In genomic region chr1:131181642-131182527, GRCm38 (mm10) we compare ENCODE assay signal across 9 mouse cellular contexts. TPM values are rescaled to one million over a fixed set of nuclear protein-coding genes. Genes with fewer than 3 reads are reported as not detected.
DNase-seq lines count a peak whose midpoint lies in the region; ATAC-seq and TF ChIP-seq lines count a peak whose summit lies in the region.
"Had no signal": no experiment of that assay in that cellular context is flagged by ENCODE, and none has a peak within 500 bp of the region (broad histone marks: within the 10 kb centered on the region; RNA-seq: fewer than 3 reads in every experiment).

No protein-coding gene starts in this region.

- TF ChIP-seq EP300 in MEL (IDR thresholded peaks at IDR 0.05; ENCODE audit: low read depth in 1 of 2, low read length in 2 of 2): no peak

- peaks cover 2% of the 10 kb centered on the region; the same call in 1 of the 2 replicates for H3K79me2 ChIP-seq in MEL (ENCODE audit: control insufficient read depth, insufficient read depth, low read length, poor library complexity)

- H3K27ac ChIP-seq in MEL (ENCODE audit: control insufficient read depth, low read depth, low read length): no peak overlapping the region
- H3K27ac ChIP-seq in forebrain, embryonic 13.5 days: no peak overlapping the region
- no peak overlapping the region for H3K27ac ChIP-seq in hindbrain, embryonic 10.5 days

- no peak overlapping the region for H3K9ac ChIP-seq in MEL (ENCODE audit: control insufficient read depth, low read depth, low read length, poor library complexity, severe bottlenecking)
- H3K9ac ChIP-seq in forebrain, embryonic 13.5 days: no peak overlapping the region
- H3K9ac ChIP-seq: limb, embryonic 15.5 days had no signal

- TF ChIP-seq CTCF in MEL (IDR thresholded peaks at IDR 0.05 in 2 of 3, conservative IDR thresholded peaks at IDR 0.05 in 1 of 3; ENCODE audit: control insufficient read depth in 1 of 3, insufficient read depth in 1 of 3, low read depth in 2 of 3, low read length in 3 of 3, poor library complexity in 1 of 3, severe bottlenecking in 1 of 3): peak; percentile 81 to 96 (median 89)

- peaks cover 0 to 2% of the 10 kb centered on the region in 2 experiments; a peak in 1 of 4 replicates for H3K4me1 ChIP-seq in MEL (ENCODE audit: control insufficient read depth in 1 of 2, insufficient read depth in 2 of 2, low read length in 2 of 2)
- H3K4me1 ChIP-seq in forebrain, embryonic 13.5 days: no peaks in the 10 kb centered on the region
- H3K4me1 ChIP-seq in hindbrain, embryonic 10.5 days (replicated peaks): 0 out of 2 replicates have a peak, but pooled peaks cover 3% of the 10 kb centered on the region

- peaks cover 0 to 6% of the 10 kb centered on the region in 2 experiments; a peak in 3 of 4 replicates for H3K36me3 ChIP-seq in MEL (ENCODE audit: control insufficient read depth in 1 of 2, insufficient read depth in 2 of 2, low read length in 2 of 2)
- H3K36me3 ChIP-seq in forebrain, embryonic 13.5 days (ENCODE audit: poor library complexity, severe bottlenecking): peaks cover 35% of the 10 kb centered on the region
- peaks cover 35% of the 10 kb centered on the region for H3K36me3 ChIP-seq in hindbrain, embryonic 10.5 days

- peak; percentile 74 for TF ChIP-seq RAD21 in MEL (IDR thresholded peaks at IDR 0.05; ENCODE audit: low read depth, low read length)

- DNase-seq in MEL (ENCODE audit: low read depth, low spot score): peak; percentile 90
- DNase-seq in c-Kit-positive CD71-positive TER-119-positive erythroid progenitor cells, embryonic 14.5 days (ENCODE audit: low spot score): peak; percentile 68
- peak; percentile 70 for DNase-seq in hindbrain, embryonic 10.5 days (ENCODE audit: low spot score)
- DNase-seq in layer of hippocampus, adult 9-11 months: peak; percentile 77
- DNase-seq in lung, postnatal 14 days: peak; percentile 88
- peak; percentile 88 for DNase-seq in retina, embryonic 14.5 days (ENCODE audit: low spot score)
- peak; percentile 84 for DNase-seq in thymus, postnatal 36 days

- TF ChIP-seq POLR2A in MEL (IDR thresholded peaks at IDR 0.05; ENCODE audit: control insufficient read depth in 1 of 2, insufficient read depth in 1 of 2, low read depth in 1 of 2, low read length in 2 of 2, poor library complexity in 1 of 2): no peak

- H3K4me2 ChIP-seq in forebrain, embryonic 13.5 days: no peak overlapping the region
- H3K4me2 ChIP-seq: limb, embryonic 15.5 days had no signal

- no peaks in the 10 kb centered on the region for H3K27me3 ChIP-seq in MEL (ENCODE audit: control insufficient read depth in 1 of 2, insufficient read depth in 2 of 2, low read length in 2 of 2)
- H3K27me3 ChIP-seq in forebrain, embryonic 13.5 days: no peaks in the 10 kb centered on the region
- H3K27me3 ChIP-seq in hindbrain, embryonic 10.5 days (ENCODE audit: insufficient read depth, poor library complexity, severe bottlenecking): no peaks in the 10 kb centered on the region
- H3K27me3 ChIP-seq: limb, embryonic 15.5 days had no signal

- no peaks in the 10 kb centered on the region for H3K9me3 ChIP-seq in MEL (replicated peaks; ENCODE audit: insufficient read depth, low read length)
- H3K9me3 ChIP-seq in forebrain, embryonic 13.5 days (replicated peaks): no peaks in the 10 kb centered on the region
- H3K9me3 ChIP-seq in hindbrain, embryonic 10.5 days: no peaks in the 10 kb centered on the region
- H3K9me3 ChIP-seq: limb, embryonic 15.5 days had no signal

- ATAC-seq in forebrain, embryonic 13.5 days: peak; percentile 58

- no peak overlapping the region for H3K4me3 ChIP-seq in MEL (ENCODE audit: control insufficient read depth in 1 of 2, insufficient read depth in 1 of 2, low read depth in 2 of 2, low read length in 2 of 2)
- H3K4me3 ChIP-seq in forebrain, embryonic 13.5 days: no peak overlapping the region
- no peak overlapping the region for H3K4me3 ChIP-seq in hindbrain, embryonic 10.5 days
- H3K4me3 ChIP-seq: limb, embryonic 15.5 days had no signal

- WGBS in forebrain, embryonic 13.5 days: 69% methylated on average over 9 of the region's 9 CpGs
- WGBS in hindbrain, embryonic 10.5 days: 70% methylated on average over 9 of the region's 9 CpGs

TF ChIP-seq in MEL, 35 proteins besides CTCF, POLR2A, EP300 and RAD21:
- no peak for TF ChIP-seq POLR2AphosphoS2 (IDR thresholded peaks at IDR 0.05; ENCODE audit: low read length)
- peak; percentile 93 for TF ChIP-seq SMC3 (IDR thresholded peaks at IDR 0.05; ENCODE audit: low read depth, low read length)
- TF ChIP-seq TCF12 (IDR thresholded peaks at IDR 0.05; ENCODE audit: low read depth, low read length): no peak
- TF ChIP-seq ZC3H11A (IDR thresholded peaks at IDR 0.05; ENCODE audit: low read depth, low read length): peak; percentile 77
- no peak for TF ChIP-seq GABPA (IDR thresholded peaks at IDR 0.05; ENCODE audit: low read depth, low read length)
- TF ChIP-seq MXI1 (IDR thresholded peaks at IDR 0.05; ENCODE audit: low read depth, low read length): peak; percentile 43; the same call in 1 of the 2 replicates
- TF ChIP-seq E2F4 (IDR thresholded peaks at IDR 0.05; ENCODE audit: borderline replicate concordance, low read depth, low read length): no peak

RNA-seq across cellular contexts. Expression of gene Eif2d, which starts 28.9 kb away (rescaled TPM):
- 29.3 and 31.0 TPM in 2 replicates for total RNA-seq in MEL (2012; rRNA removed)
- 10 to 100 TPM in 1 of 2 experiments, not detected in 1; 43.6 TPM for polyA plus RNA-seq in MEL (2012; ENCODE audit: insufficient read depth in 1 of 2, insufficient read length in 2 of 2, low read depth in 1 of 2, low replicate concordance in 2 of 2, missing spikeins in 1 of 2)
- polyA plus RNA-seq in forebrain, embryonic 13.5 days (2015; fragmentation: Nextera tagmentation; extraction: Ambion mirVana): 55.0 and 60.6 TPM in 2 replicates
- polyA plus RNA-seq in hindbrain, embryonic 10.5 days (2016; fragmentation: Nextera tagmentation; extraction: Ambion mirVana): 53.9 and 60.6 TPM in 2 replicates

RNA-seq across cellular contexts. Expression of gene Dyrk3, which starts 43.7 kb away (rescaled TPM):
- total RNA-seq in MEL (2012; rRNA removed): 7.9 and 8.6 TPM in 2 replicates
- 10 to 100 TPM in 1 of 2 experiments, not detected in 1; 11.8 TPM for polyA plus RNA-seq in MEL (2012; ENCODE audit: insufficient read depth in 1 of 2, insufficient read length in 2 of 2, low read depth in 1 of 2, low replicate concordance in 2 of 2, missing spikeins in 1 of 2)
- polyA plus RNA-seq in forebrain, embryonic 13.5 days (2015; fragmentation: Nextera tagmentation; extraction: Ambion mirVana): 16.7 and 18.9 TPM in 2 replicates
- 11.2 and 12.1 TPM in 2 replicates for polyA plus RNA-seq in hindbrain, embryonic 10.5 days (2016; fragmentation: Nextera tagmentation; extraction: Ambion mirVana)
